Comparison of ENCODE assay signal across 7 mouse cellular contexts in genomic region chr11:23666526-23666925, GRCm38 (mm10). TPM values are rescaled to one million over a fixed set of nuclear protein-coding genes. Genes with fewer than 3 reads are reported as not detected.
DNase-seq lines count a peak whose midpoint lies in the region; ATAC-seq and TF ChIP-seq lines count a peak whose summit lies in the region.

No protein-coding gene starts in this region.

- WGBS in lung, embryonic 15.5 days: 6% methylated on average over 5 of the region's 5 CpGs
- WGBS in forebrain, embryonic 10.5 days: 11% methylated on average over 5 of the region's 5 CpGs
- whole genome bisulfite sequencing in limb, embryonic 11.5 days: 9% methylated on average over 5 of the region's 5 CpGs
- WGBS in small intestine, adult 2 months: 2% methylated on average over 5 of the region's 5 CpGs

- no peak for TF ChIP-seq CTCF in small intestine, adult 2 months (IDR thresholded peaks at IDR 0.05; ENCODE audit: extremely low read depth, insufficient read length, insufficient replicate concordance, low read depth, low read length)

- ATAC-seq in lung, embryonic 15.5 days (ENCODE audit: borderline replicate concordance, extremely low read depth, low FRiP score, low TSS enrichment): no peak; the same call in 1 of the 2 replicates
- ATAC-seq in limb, embryonic 11.5 days (ENCODE audit: insufficient number of reproducible peaks, low FRiP score, low TSS enrichment, low read depth): no peak

- peak overlapping the region; percentile 97 for H3K27ac ChIP-seq in lung, embryonic 15.5 days
- peak overlapping the region; percentile 93 for H3K27ac ChIP-seq in forebrain, embryonic 10.5 days
- peak overlapping the region; percentile 90 for H3K27ac ChIP-seq in limb, embryonic 11.5 days (replicated peaks; ENCODE audit: low read depth, low read length)
- peak overlapping the region; percentile 92 for H3K27ac ChIP-seq in small intestine, adult 2 months (ENCODE audit: insufficient read depth, low read depth, low read length)

- DNase-seq in lung, adult 18-20 months: no peak
- DNase-seq in forebrain, embryonic 10.5 days (ENCODE audit: extremely low spot score, low spot score): no peak
- DNase-seq in limb, embryonic 11.5 days (ENCODE audit: low spot score): no peak
- DNase-seq in testis, postnatal 10 days (ENCODE audit: low spot score): no peak
- no peak for DNase-seq in urinary bladder, postnatal 14 days (ENCODE audit: low spot score)

- no peaks in the 10 kb centered on the region for H3K27me3 ChIP-seq in lung, embryonic 15.5 days
- H3K27me3 ChIP-seq in forebrain, embryonic 10.5 days (ENCODE audit: poor library complexity, severe bottlenecking): no peaks in the 10 kb centered on the region
- no peaks in the 10 kb centered on the region for H3K27me3 ChIP-seq in limb, embryonic 11.5 days (ENCODE audit: control insufficient read depth, insufficient read depth, low read length)
- H3K27me3 ChIP-seq in small intestine, adult 2 months (ENCODE audit: control insufficient read depth, insufficient read depth, low read length): no peaks in the 10 kb centered on the region

- H3K4me2 ChIP-seq in lung, embryonic 15.5 days: peak overlapping the region; percentile 72
- peak overlapping the region; percentile 62 for H3K4me2 ChIP-seq in limb, embryonic 11.5 days (ENCODE audit: low read depth, severe bottlenecking)

- no peak for TF ChIP-seq POLR2A in small intestine, adult 2 months (IDR thresholded peaks at IDR 0.05; ENCODE audit: low read depth, low read length)

- no peaks in the 10 kb centered on the region for H3K9me3 ChIP-seq in lung, embryonic 15.5 days
- no peaks in the 10 kb centered on the region for H3K9me3 ChIP-seq in forebrain, embryonic 10.5 days
- H3K9me3 ChIP-seq in limb, embryonic 11.5 days (ENCODE audit: control insufficient read depth, low read length): no peaks in the 10 kb centered on the region

- H3K4me1 ChIP-seq in lung, embryonic 15.5 days: peaks cover 5% of the 10 kb centered on the region; the same call in 1 of the 2 replicates
- H3K4me1 ChIP-seq in forebrain, embryonic 10.5 days: peaks cover 28% of the 10 kb centered on the region
- no peaks in the 10 kb centered on the region for H3K4me1 ChIP-seq in limb, embryonic 11.5 days (ENCODE audit: control insufficient read depth, insufficient read depth, low read length)
- no peaks in the 10 kb centered on the region for H3K4me1 ChIP-seq in small intestine, adult 2 months (ENCODE audit: control insufficient read depth, insufficient read depth, insufficient read length, low read length)

- peak overlapping the region; percentile 95 for H3K4me3 ChIP-seq in lung, embryonic 15.5 days
- peak overlapping the region; percentile 91 for H3K4me3 ChIP-seq in forebrain, embryonic 10.5 days
- peak overlapping the region; percentile 94 for H3K4me3 ChIP-seq in limb, embryonic 11.5 days (ENCODE audit: low read depth, low read length)
- peak overlapping the region; percentile 96 for H3K4me3 ChIP-seq in small intestine, adult 2 months (ENCODE audit: low read depth, low read length)

- H3K36me3 ChIP-seq in lung, embryonic 15.5 days: no peaks in the 10 kb centered on the region
- H3K36me3 ChIP-seq in forebrain, embryonic 10.5 days (replicated peaks): peaks cover 6% of the 10 kb centered on the region; the same call in 1 of the 2 replicates
- H3K36me3 ChIP-seq in limb, embryonic 11.5 days (ENCODE audit: control insufficient read depth, insufficient read depth, low read length): no peaks in the 10 kb centered on the region
- H3K36me3 ChIP-seq in small intestine, adult 2 months (ENCODE audit: control insufficient read depth, insufficient read depth, low read length): peaks cover 3% of the 10 kb centered on the region; the same call in 1 of the 2 replicates

- H3K9ac ChIP-seq in lung, embryonic 15.5 days: peak overlapping the region; percentile 89
- H3K9ac ChIP-seq in limb, embryonic 11.5 days (ENCODE audit: low read length): peak overlapping the region; percentile 89

RNA-seq across cellular contexts. Expression of gene Pex13, which starts 0.8 kb away (rescaled TPM):
- polyA plus RNA-seq in lung, embryonic 15.5 days (2015; fragmentation: Nextera tagmentation; extraction: Ambion mirVana): 26.7 and 33.3 TPM in 2 replicates
- 29.4 and 31.5 TPM in 2 replicates for polyA plus RNA-seq in forebrain, embryonic 10.5 days (2016; fragmentation: Nextera tagmentation; extraction: Ambion mirVana)
- polyA plus RNA-seq in limb, embryonic 11.5 days (2014; fragmentation: Nextera tagmentation; extraction: Ambion mirVana): 50.8 and 52.8 TPM in 2 replicates
- 2.7 and 6.0 TPM in 2 replicates for polyA plus RNA-seq in small intestine, adult 2 months (2012; rRNA removed)

RNA-seq across cellular contexts. Expression of gene Pus10, which starts 1.1 kb away (rescaled TPM):
- polyA plus RNA-seq in lung, embryonic 15.5 days (2015; fragmentation: Nextera tagmentation; extraction: Ambion mirVana): 19.1 and 20.6 TPM in 2 replicates
- polyA plus RNA-seq in forebrain, embryonic 10.5 days (2016; fragmentation: Nextera tagmentation; extraction: Ambion mirVana): 26.0 and 26.1 TPM in 2 replicates
- 34.0 and 34.3 TPM in 2 replicates for polyA plus RNA-seq in limb, embryonic 11.5 days (2014; fragmentation: Nextera tagmentation; extraction: Ambion mirVana)
- 0.36 and 0.51 TPM in 2 replicates for polyA plus RNA-seq in small intestine, adult 2 months (2012; rRNA removed)

RNA-seq across cellular contexts. Expression of gene 0610010F05Rik, which starts 33.1 kb away (rescaled TPM):
- 22.8 and 25.3 TPM in 2 replicates for polyA plus RNA-seq in lung, embryonic 15.5 days (2015; fragmentation: Nextera tagmentation; extraction: Ambion mirVana)
- 38.7 and 44.3 TPM in 2 replicates for polyA plus RNA-seq in forebrain, embryonic 10.5 days (2016; fragmentation: Nextera tagmentation; extraction: Ambion mirVana)
- polyA plus RNA-seq in limb, embryonic 11.5 days (2014; fragmentation: Nextera tagmentation; extraction: Ambion mirVana): 31.1 and 31.2 TPM in 2 replicates
- 0.23 and 0.67 TPM in 2 replicates for polyA plus RNA-seq in small intestine, adult 2 months (2012; rRNA removed)

Comparison
In these comparisons a context has a peak if more than half of its experiments do, and no peak if none do; other contexts are left out.
1. RNA of gene Pus10, which starts 1.1 kb away (polyA plus RNA-seq): 34.0 to 34.3 TPM in limb, embryonic 11.5 days, 26.0 to 26.1 TPM in forebrain, embryonic 10.5 days and 19.1 to 20.6 TPM in lung, embryonic 15.5 days; 0.36 to 0.51 TPM in small intestine, adult 2 months; every median in the first group is over 10 times any median in the second.
2. RNA of gene 0610010F05Rik, which starts 33.1 kb away (polyA plus RNA-seq): 38.7 to 44.3 TPM in forebrain, embryonic 10.5 days, 31.1 to 31.2 TPM in limb, embryonic 11.5 days and 22.8 to 25.3 TPM in lung, embryonic 15.5 days; 0.23 to 0.67 TPM in small intestine, adult 2 months; every median in the first group is over 10 times any median in the second.
3. Peak in every context shown above with its lines, with median percentiles within 50 percentile points of each other: H3K27ac ChIP-seq and H3K4me3 ChIP-seq.